Mouse (Mus musculus): ENCODE measurements at regions not wholly inside any gene's neighbourhood (a gene's known extent, or its start where the extent isn't known, plus 50 kb on each side); places are given as distances from the start of the nearest gene placed in this dataset.

DNA sequence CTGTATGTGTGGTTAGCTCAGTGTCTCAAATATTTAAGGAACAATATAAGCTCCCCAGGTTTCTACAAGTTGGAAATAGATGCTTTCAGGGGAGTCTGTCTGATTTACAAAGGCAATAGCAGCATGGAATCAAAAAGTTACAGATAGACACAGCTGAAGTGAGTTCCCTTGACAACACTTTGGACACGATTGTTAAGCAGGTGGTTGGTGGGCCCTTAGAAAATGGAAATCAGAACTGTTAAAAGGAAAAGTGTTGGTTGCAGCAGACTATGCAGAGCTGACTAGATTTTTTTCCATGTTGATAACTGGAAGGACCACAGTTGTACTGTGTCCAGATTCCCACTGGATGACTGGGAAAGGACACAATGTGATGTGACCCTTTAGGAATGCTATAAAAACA lies 536.6 kb upstream of the Arid1b start:
- WGBS = 84% methylated on average over 1 of the region's 1 CpGs
- no peak for ATAC-seq (ENCODE audit: low FRiP score)
- no peaks in the 10 kb centered on the region for H3K36me3 ChIP-seq (ENCODE audit: control insufficient read depth, insufficient read depth, low read length)
- H3K9ac ChIP-seq (ENCODE audit: low read depth, low read length) = no peak overlapping the region
- DNase-seq (ENCODE audit: low spot score) = no peak
- no peak overlapping the region for H3K4me2 ChIP-seq (replicated peaks; ENCODE audit: low read depth, low read length)
- H3K4me1 ChIP-seq (replicated peaks; ENCODE audit: control insufficient read depth, insufficient read depth, low read length) = no peaks in the 10 kb centered on the region
- H3K9me3 ChIP-seq (ENCODE audit: control insufficient read depth, low read length) = no peaks in the 10 kb centered on the region
- no peak overlapping the region for H3K27ac ChIP-seq (ENCODE audit: low read depth, low read length)
- H3K27me3 ChIP-seq (ENCODE audit: control insufficient read depth, insufficient read depth, low read length) = no peaks in the 10 kb centered on the region
- no peak overlapping the region for H3K4me3 ChIP-seq (ENCODE audit: low read depth, low read length)

DNA sequence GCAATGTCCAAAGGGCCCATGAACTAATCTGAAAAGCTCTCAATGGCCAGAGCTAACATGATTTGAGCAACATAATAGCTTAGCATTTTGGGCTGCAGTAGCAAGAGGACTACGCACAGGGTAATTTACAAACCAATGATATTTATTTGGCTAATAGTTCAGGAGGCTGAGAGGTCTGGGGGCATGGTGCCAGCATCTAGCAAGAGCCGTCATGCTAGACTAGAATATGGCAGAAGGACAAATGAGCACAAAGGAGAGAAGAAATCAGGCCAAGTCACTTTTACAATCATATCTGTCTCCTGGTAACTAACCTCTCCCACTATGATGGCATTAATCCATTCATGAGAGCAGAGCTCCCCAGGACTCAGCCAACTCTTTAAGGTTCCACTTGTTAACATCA lies 532.6 kb upstream of the Arid1b start:
- WGBS = 73% methylated on average over 2 of the region's 2 CpGs
- ATAC-seq (ENCODE audit: low FRiP score) (no peak), DNase-seq (ENCODE audit: low spot score) (no peak)
- Histone ChIP-seq H3K4me1 (replicated peaks; ENCODE audit: control insufficient read depth, insufficient read depth, low read length) (no peaks in the 10 kb centered on the region), H3K27me3 (ENCODE audit: control insufficient read depth, insufficient read depth, low read length) (no peaks in the 10 kb centered on the region), H3K27ac (ENCODE audit: low read depth, low read length) (no peak overlapping the region), H3K4me2 (replicated peaks; ENCODE audit: low read depth, low read length) (no peak overlapping the region), H3K9ac (ENCODE audit: low read depth, low read length) (no peak overlapping the region), H3K36me3 (ENCODE audit: control insufficient read depth, insufficient read depth, low read length) (no peaks in the 10 kb centered on the region), H3K4me3 (ENCODE audit: low read depth, low read length) (no peak overlapping the region), H3K9me3 (ENCODE audit: control insufficient read depth, low read length) (no peaks in the 10 kb centered on the region)

DNA sequence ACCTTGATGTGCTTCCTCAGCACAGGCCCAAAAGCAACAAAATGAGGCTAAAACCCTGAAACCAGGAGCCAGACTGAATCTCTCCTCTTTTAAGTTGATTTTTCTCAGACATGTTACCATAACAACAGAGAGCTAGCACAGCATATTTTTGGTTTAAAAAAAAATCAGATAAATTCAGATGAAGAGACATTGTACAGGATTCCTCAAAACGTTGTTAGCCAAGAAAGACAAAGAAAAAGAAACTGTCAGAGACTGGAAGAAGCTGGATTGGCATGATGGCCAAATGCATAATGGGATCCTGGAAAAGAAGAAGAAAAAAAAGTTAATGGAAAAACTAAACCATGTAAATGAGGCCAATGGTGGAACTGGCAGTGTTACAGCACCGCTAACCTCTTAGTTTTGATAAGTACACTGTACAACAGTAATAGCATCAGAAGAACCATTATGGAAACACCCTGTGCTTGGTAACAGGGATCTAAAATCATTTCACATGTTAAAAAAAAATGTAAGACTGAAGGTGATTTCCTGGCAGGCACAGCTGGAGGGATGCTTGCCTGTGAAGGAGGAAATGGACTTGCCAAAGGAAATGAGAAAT lies 529.7 kb upstream of the Arid1b start:
- WGBS = 75% methylated on average over 2 of the region's 2 CpGs
- no peak for DNase-seq (ENCODE audit: low spot score)

DNA sequence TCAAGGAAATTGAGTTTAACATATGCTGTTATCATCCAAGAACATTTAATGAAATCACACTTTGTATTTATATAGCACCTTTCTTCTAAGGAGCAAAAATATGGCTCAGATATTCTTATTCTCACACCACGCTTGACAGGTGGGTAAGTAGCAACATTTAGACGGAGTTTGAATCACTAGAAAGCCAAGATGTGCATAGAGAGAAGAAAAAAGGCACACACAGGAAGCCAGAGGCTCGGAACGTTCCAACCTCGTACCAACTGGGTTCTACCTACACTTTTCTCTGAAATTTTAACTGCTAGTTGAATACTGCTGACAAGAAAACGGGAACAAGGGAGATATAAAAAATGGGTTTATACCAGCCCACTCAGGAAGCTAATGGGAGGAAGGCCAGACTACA lies 528.4 kb upstream of the Arid1b start:
- no peak for ATAC-seq (ENCODE audit: low FRiP score)
- no peak overlapping the region for H3K4me2 ChIP-seq (replicated peaks; ENCODE audit: low read depth, low read length)
- no peak for DNase-seq (ENCODE audit: low spot score)

More for the DNA sequence above, 529.7 kb upstream of the Arid1b start:
- no peaks in the 10 kb centered on the region for H3K4me1 ChIP-seq (replicated peaks; ENCODE audit: control insufficient read depth, insufficient read depth, low read length)
- ATAC-seq (ENCODE audit: low FRiP score) = no peak
- no peaks in the 10 kb centered on the region for H3K9me3 ChIP-seq (ENCODE audit: control insufficient read depth, low read length)
- no peaks in the 10 kb centered on the region for H3K27me3 ChIP-seq (ENCODE audit: control insufficient read depth, insufficient read depth, low read length)
- no peak overlapping the region for H3K27ac ChIP-seq (ENCODE audit: low read depth, low read length)
- no peak overlapping the region for H3K9ac ChIP-seq (ENCODE audit: low read depth, low read length)
- no peak overlapping the region for H3K4me3 ChIP-seq (ENCODE audit: low read depth, low read length)
- no peaks in the 10 kb centered on the region for H3K36me3 ChIP-seq (ENCODE audit: control insufficient read depth, insufficient read depth, low read length)
- H3K4me2 ChIP-seq (replicated peaks; ENCODE audit: low read depth, low read length) = no peak overlapping the region

GRCm38 (mm10) chr17:4472412-4472811 lies 521.7 kb upstream of the Arid1b start:
- no peak overlapping the region for H3K9ac ChIP-seq (ENCODE audit: low read depth, low read length)
- DNase-seq (ENCODE audit: low spot score) = no peak
- no peak overlapping the region for H3K27ac ChIP-seq (ENCODE audit: low read depth, low read length)
- ATAC-seq (ENCODE audit: low FRiP score) = no peak
- H3K4me2 ChIP-seq (replicated peaks; ENCODE audit: low read depth, low read length) = no peak overlapping the region
- no peaks in the 10 kb centered on the region for H3K27me3 ChIP-seq (ENCODE audit: control insufficient read depth, insufficient read depth, low read length)
- H3K4me3 ChIP-seq (ENCODE audit: low read depth, low read length) = no peak overlapping the region
- 68% methylated on average over 5 of the region's 5 CpGs for WGBS
- no peaks in the 10 kb centered on the region for H3K9me3 ChIP-seq (ENCODE audit: control insufficient read depth, low read length)
- H3K36me3 ChIP-seq (ENCODE audit: control insufficient read depth, insufficient read depth, low read length) = no peaks in the 10 kb centered on the region
- no peaks in the 10 kb centered on the region for H3K4me1 ChIP-seq (replicated peaks; ENCODE audit: control insufficient read depth, insufficient read depth, low read length)

More for the DNA sequence above, 528.4 kb upstream of the Arid1b start:
- Histone ChIP-seq H3K36me3 (ENCODE audit: control insufficient read depth, insufficient read depth, low read length) (no peaks in the 10 kb centered on the region), H3K9me3 (ENCODE audit: control insufficient read depth, low read length) (no peaks in the 10 kb centered on the region), H3K27me3 (ENCODE audit: control insufficient read depth, insufficient read depth, low read length) (no peaks in the 10 kb centered on the region), H3K27ac (ENCODE audit: low read depth, low read length) (no peak overlapping the region), H3K4me1 (replicated peaks; ENCODE audit: control insufficient read depth, insufficient read depth, low read length) (no peaks in the 10 kb centered on the region), H3K9ac (ENCODE audit: low read depth, low read length) (no peak overlapping the region), H3K4me3 (ENCODE audit: low read depth, low read length) (no peak overlapping the region)
- 94% methylated on average over 6 of the region's 6 CpGs for WGBS

- Histone ChIP-seq H3K27me3 (ENCODE audit: control insufficient read depth, insufficient read depth, low read length) (no peaks in the 10 kb centered on the region), H3K4me2 (replicated peaks; ENCODE audit: low read depth, low read length) (no peak overlapping the region), H3K9ac (ENCODE audit: low read depth, low read length) (no peak overlapping the region), H3K4me3 (ENCODE audit: low read depth, low read length) (no peak overlapping the region), H3K4me1 (replicated peaks; ENCODE audit: control insufficient read depth, insufficient read depth, low read length) (no peaks in the 10 kb centered on the region), H3K36me3 (ENCODE audit: control insufficient read depth, insufficient read depth, low read length) (no peaks in the 10 kb centered on the region), H3K9me3 (ENCODE audit: control insufficient read depth, low read length) (no peaks in the 10 kb centered on the region), H3K27ac (ENCODE audit: low read depth, low read length) (no peak overlapping the region)
- ATAC-seq (ENCODE audit: low FRiP score) = no peak
- no peak for DNase-seq (ENCODE audit: low spot score)
- 84% methylated on average over 5 of the region's 5 CpGs for WGBS
Measured at GRCm38 (mm10) chr17:4474350-4474749, 519.8 kb upstream of the Arid1b start.

DNA sequence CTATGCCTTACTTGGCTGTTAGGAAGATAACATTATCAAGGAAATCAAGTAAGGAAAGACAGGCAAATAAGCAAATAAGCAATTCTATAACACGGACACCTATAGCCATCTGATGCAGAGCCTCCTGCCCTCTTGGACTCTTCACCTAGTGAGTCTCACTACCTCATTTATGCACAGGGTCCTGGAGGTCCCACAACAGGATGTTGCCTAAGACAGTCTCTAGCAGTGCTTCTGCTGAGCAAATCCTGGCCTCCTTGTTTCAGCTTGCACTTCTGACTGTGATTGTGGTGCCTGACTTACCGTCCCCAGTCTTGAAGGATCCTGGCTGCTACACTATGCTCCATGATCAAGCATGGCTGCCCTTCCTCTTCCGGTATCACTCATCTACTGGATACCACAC lies 518.5 kb upstream of the Arid1b start:
- Histone ChIP-seq H3K9ac (ENCODE audit: low read depth, low read length) (no peak overlapping the region), H3K4me3 (ENCODE audit: low read depth, low read length) (no peak overlapping the region), H3K36me3 (ENCODE audit: control insufficient read depth, insufficient read depth, low read length) (no peaks in the 10 kb centered on the region), H3K27ac (ENCODE audit: low read depth, low read length) (no peak overlapping the region), H3K9me3 (ENCODE audit: control insufficient read depth, low read length) (no peaks in the 10 kb centered on the region), H3K4me1 (replicated peaks; ENCODE audit: control insufficient read depth, insufficient read depth, low read length) (no peaks in the 10 kb centered on the region), H3K27me3 (ENCODE audit: control insufficient read depth, insufficient read depth, low read length) (no peaks in the 10 kb centered on the region), H3K4me2 (replicated peaks; ENCODE audit: low read depth, low read length) (no peak overlapping the region)
- DNase-seq (ENCODE audit: low spot score) = no peak
- ATAC-seq (ENCODE audit: low FRiP score) = no peak
- WGBS = 94% methylated on average over 3 of the region's 3 CpGs

GRCm38 (mm10) chr17:4494392-4494791 lies 499.7 kb upstream of the Arid1b start:
- no peak for ATAC-seq (ENCODE audit: low FRiP score)

DNA sequence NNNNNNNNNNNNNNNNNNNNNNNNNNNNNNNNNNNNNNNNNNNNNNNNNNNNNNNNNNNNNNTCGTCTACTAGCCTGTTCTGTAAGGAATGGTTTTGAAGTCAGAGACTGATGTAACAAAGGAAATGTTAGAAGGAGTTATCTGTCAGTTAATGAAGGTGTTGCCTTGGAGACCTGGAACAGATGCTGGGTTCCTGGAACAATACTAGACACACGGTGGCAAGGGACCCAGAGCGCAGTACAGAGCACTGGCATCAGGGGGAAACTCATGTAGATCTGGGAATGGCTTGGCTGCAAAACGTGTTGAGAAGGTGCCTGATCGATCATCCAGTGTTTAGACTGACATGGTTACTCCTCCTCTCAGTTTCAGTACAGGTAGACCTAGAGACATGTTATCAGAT lies 493.6 kb upstream of the Arid1b start:
- H3K4me1 ChIP-seq (replicated peaks; ENCODE audit: control insufficient read depth, insufficient read depth, low read length) = no peaks in the 10 kb centered on the region; the same call in 1 of the 2 replicates
- no peaks in the 10 kb centered on the region for H3K36me3 ChIP-seq (ENCODE audit: control insufficient read depth, insufficient read depth, low read length)
- no peak overlapping the region for H3K4me3 ChIP-seq (ENCODE audit: low read depth, low read length)
- H3K27me3 ChIP-seq (ENCODE audit: control insufficient read depth, insufficient read depth, low read length) = no peaks in the 10 kb centered on the region
- DNase-seq (ENCODE audit: low spot score) (no peak), ATAC-seq (ENCODE audit: low FRiP score) (no peak)
- no peaks in the 10 kb centered on the region for H3K9me3 ChIP-seq (ENCODE audit: control insufficient read depth, low read length)
- H3K27ac ChIP-seq (ENCODE audit: low read depth, low read length) = no peak overlapping the region
- WGBS = 73% methylated on average over 5 of the region's 5 CpGs
- H3K9ac ChIP-seq (ENCODE audit: low read depth, low read length) = no peak overlapping the region
- H3K4me2 ChIP-seq (replicated peaks; ENCODE audit: low read depth, low read length) = no peak overlapping the region

More at GRCm38 (mm10) chr17:4494392-4494791, 499.7 kb upstream of the Arid1b start:
- no peaks in the 10 kb centered on the region; the same call in 1 of the 2 replicates for H3K4me1 ChIP-seq (replicated peaks; ENCODE audit: control insufficient read depth, insufficient read depth, low read length)
- no peaks in the 10 kb centered on the region for H3K9me3 ChIP-seq (ENCODE audit: control insufficient read depth, low read length)
- H3K4me3 ChIP-seq (ENCODE audit: low read depth, low read length) = no peak overlapping the region
- no peak for DNase-seq (ENCODE audit: low spot score)
- no peaks in the 10 kb centered on the region for H3K27me3 ChIP-seq (ENCODE audit: control insufficient read depth, insufficient read depth, low read length)
- 98% methylated on average over 2 of the region's 2 CpGs for WGBS
- no peak overlapping the region for H3K9ac ChIP-seq (ENCODE audit: low read depth, low read length)
- no peak overlapping the region for H3K27ac ChIP-seq (ENCODE audit: low read depth, low read length)
- H3K36me3 ChIP-seq (ENCODE audit: control insufficient read depth, insufficient read depth, low read length) = no peaks in the 10 kb centered on the region
- H3K4me2 ChIP-seq (replicated peaks; ENCODE audit: low read depth, low read length) = no peak overlapping the region

Measured in hindbrain, embryonic 11.5 days (tissue).